Mouse (Mus musculus): ENCODE measurements around the gene Mmp23. TPM values are rescaled to one million over a fixed set of nuclear protein-coding genes. Genes with fewer than 3 reads are reported as not detected.
A peak's percentile ranks its signal among the peaks of the same experiment; 100 is the strongest.
"Not testable (repeated sequence)": the region's sequence is repeated elsewhere in the genome, so short reads cannot be mapped to it uniquely, and the experiment has no call there.

Gene Mmp23
- polyA plus RNA-seq, 1 experiment from 2014 or later = 2.5 TPM

DNA sequence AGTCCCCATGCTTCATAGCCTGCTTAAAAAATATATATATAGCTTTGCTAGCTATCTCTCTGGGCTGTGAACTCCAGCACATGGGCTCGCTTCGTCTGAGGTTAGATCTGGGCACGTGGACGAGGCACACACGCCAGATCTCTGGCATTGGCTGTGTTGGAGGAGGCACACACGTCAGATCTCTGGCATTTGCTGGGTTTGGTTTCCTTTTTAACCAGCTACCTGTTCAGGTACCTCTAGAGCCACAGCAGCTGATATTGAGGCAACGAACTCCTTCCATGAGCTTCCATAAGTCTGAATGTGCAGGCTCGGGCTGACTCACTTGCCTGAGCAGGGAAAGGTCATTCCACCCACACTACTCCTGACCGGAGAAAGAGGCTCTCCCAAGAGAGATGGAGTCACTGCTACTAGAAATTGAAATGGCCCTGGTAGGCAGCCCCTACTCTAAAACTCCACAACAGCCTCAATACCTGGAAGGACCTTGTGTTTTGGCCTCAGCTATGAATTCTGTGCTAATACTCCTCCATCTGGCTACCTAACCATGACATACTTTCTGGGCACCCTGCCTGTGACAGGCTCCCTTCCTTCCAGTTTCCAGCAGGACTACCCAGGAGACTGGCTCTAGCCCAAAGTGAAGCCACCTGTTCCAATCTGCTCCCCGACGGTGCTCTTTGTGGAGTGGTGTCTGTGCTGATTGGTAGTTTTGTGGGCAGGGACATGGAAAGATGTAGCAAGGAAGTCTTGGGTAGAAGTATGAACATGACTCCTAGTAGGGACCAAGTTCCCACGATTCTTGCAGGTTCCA, 37.6 kb upstream of the Mmp23 start:
- H3K4me1 ChIP-seq (ENCODE audit: control insufficient read depth, insufficient read depth, low read length) = peaks cover 7% of the 10 kb centered on the region
- no peak overlapping the region for H3K4me2 ChIP-seq (ENCODE audit: low read length)
- peaks cover 7% of the 10 kb centered on the region for H3K27me3 ChIP-seq (ENCODE audit: control insufficient read depth, insufficient read depth, low read length)
- ATAC-seq (ENCODE audit: low FRiP score, low TSS enrichment) (no peak), DNase-seq (no peak)
- 85% methylated on average over 12 of the region's 12 CpGs for WGBS
- H3K36me3 ChIP-seq (ENCODE audit: control insufficient read depth, insufficient read depth, low read length) = no peaks in the 10 kb centered on the region
- H3K9me3 ChIP-seq (ENCODE audit: control insufficient read depth, low read length) = no peaks in the 10 kb centered on the region
- no peak overlapping the region for H3K27ac ChIP-seq (replicated peaks; ENCODE audit: low read depth, low read length)
- no peak overlapping the region for H3K9ac ChIP-seq (replicated peaks; ENCODE audit: low read length)
- H3K4me3 ChIP-seq (replicated peaks; ENCODE audit: low read depth, low read length) = no peak overlapping the region

GRCm38 (mm10) chr4:155687764-155688163, 34.6 kb upstream of the Mmp23 start:
- WGBS = 96% methylated on average over 4 of the region's 4 CpGs
- not testable (repeated sequence) for H3K4me3 ChIP-seq (replicated peaks; ENCODE audit: low read depth, low read length); H3K4me2 ChIP-seq (ENCODE audit: low read length); H3K36me3 ChIP-seq (ENCODE audit: control insufficient read depth, insufficient read depth, low read length); DNase-seq; H3K4me1 ChIP-seq (ENCODE audit: control insufficient read depth, insufficient read depth, low read length); ATAC-seq (ENCODE audit: low FRiP score, low TSS enrichment); H3K27me3 ChIP-seq (ENCODE audit: control insufficient read depth, insufficient read depth, low read length); H3K9ac ChIP-seq (replicated peaks; ENCODE audit: low read length); H3K27ac ChIP-seq (replicated peaks; ENCODE audit: low read depth, low read length); H3K9me3 ChIP-seq (ENCODE audit: control insufficient read depth, low read length)

DNA sequence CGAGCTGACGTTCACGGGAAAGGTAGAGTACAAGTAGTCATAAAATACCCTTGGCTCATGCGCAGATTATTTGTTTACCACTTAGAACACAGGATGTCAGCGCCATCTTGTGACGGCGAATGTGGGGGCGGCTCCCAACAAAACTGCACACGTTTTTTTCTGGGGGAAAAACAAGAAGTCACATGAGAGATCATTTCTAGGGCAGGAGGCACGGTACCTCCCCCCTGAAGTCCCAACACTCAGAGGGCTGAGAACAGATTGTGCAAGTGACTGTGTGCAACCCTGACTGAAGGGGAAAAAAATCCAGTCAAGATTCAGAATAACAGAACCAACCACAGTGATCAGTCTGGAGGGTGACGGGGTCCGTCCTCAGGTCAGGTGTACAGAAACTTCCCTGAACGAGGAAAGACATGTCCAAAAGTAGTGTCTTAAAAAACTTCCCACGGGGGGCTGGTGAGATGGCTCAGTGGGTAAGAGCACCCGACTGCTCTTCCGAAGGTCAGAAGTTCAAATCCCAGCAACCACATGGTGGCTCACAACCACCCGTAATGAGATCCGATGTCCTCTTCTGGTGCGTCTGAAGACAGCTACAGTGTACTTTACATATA, 30.6 kb upstream of the Mmp23 start:
- not testable (repeated sequence) for H3K4me1 ChIP-seq (ENCODE audit: control insufficient read depth, insufficient read depth, low read length); H3K9me3 ChIP-seq (ENCODE audit: control insufficient read depth, low read length); H3K27ac ChIP-seq (replicated peaks; ENCODE audit: low read depth, low read length); H3K9ac ChIP-seq (replicated peaks; ENCODE audit: low read length); H3K36me3 ChIP-seq (ENCODE audit: control insufficient read depth, insufficient read depth, low read length); ATAC-seq (ENCODE audit: low FRiP score, low TSS enrichment); H3K4me3 ChIP-seq (replicated peaks; ENCODE audit: low read depth, low read length); DNase-seq; H3K4me2 ChIP-seq (ENCODE audit: low read length); H3K27me3 ChIP-seq (ENCODE audit: control insufficient read depth, insufficient read depth, low read length)
- WGBS = 92% methylated on average over 15 of the region's 19 CpGs

- 87% methylated on average over 2 of the region's 2 CpGs for WGBS
- ATAC-seq (ENCODE audit: low FRiP score, low TSS enrichment) (no peak), DNase-seq (peak; percentile 23)
- H3K27me3 ChIP-seq (ENCODE audit: control insufficient read depth, insufficient read depth, low read length) = no peaks in the 10 kb centered on the region
- H3K4me2 ChIP-seq (ENCODE audit: low read length) = no peak overlapping the region
- H3K4me1 ChIP-seq (ENCODE audit: control insufficient read depth, insufficient read depth, low read length) = no peaks in the 10 kb centered on the region
- H3K4me3 ChIP-seq (replicated peaks; ENCODE audit: low read depth, low read length) = no peak overlapping the region
- no peak overlapping the region for H3K27ac ChIP-seq (replicated peaks; ENCODE audit: low read depth, low read length)
- H3K36me3 ChIP-seq (ENCODE audit: control insufficient read depth, insufficient read depth, low read length) = no peaks in the 10 kb centered on the region
- H3K9ac ChIP-seq (replicated peaks; ENCODE audit: low read length) = no peak overlapping the region
- no peaks in the 10 kb centered on the region for H3K9me3 ChIP-seq (ENCODE audit: control insufficient read depth, low read length)
Measured at GRCm38 (mm10) chr4:155675991-155676390, 22.8 kb upstream of the Mmp23 start.

DNA sequence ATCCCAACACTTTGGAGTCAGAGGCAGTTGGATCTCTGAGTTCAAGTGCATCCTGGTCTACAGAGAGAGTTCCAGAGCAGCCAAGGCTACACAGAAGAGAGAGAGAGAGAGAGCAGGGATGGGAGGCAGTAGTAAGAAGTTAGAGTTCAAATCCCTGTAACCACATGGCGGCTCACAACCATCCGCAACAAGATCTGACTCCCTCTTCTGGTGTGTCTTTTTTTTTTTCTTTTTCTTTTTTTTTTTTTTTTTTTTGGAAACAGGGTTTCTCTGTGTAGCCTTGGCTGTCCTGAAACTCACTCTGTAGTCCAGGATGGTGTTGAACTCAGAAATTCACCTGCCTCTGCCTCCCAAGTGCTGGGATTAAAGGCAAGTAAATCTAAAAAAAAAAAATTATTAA, 18.9 kb upstream of the Mmp23 start:
- H3K9me3 ChIP-seq (ENCODE audit: control insufficient read depth, low read length) = no peaks in the 10 kb centered on the region
- H3K4me1 ChIP-seq (ENCODE audit: control insufficient read depth, insufficient read depth, low read length) = peaks cover 7% of the 10 kb centered on the region; the same call in 1 of the 2 replicates
- H3K4me2 ChIP-seq (ENCODE audit: low read length) = no peak overlapping the region
- no peak for DNase-seq
- WGBS = 69% methylated on average over 2 of the region's 2 CpGs
- no peaks in the 10 kb centered on the region for H3K27me3 ChIP-seq (ENCODE audit: control insufficient read depth, insufficient read depth, low read length)
- ATAC-seq (ENCODE audit: low FRiP score, low TSS enrichment) = no peak
- H3K36me3 ChIP-seq (ENCODE audit: control insufficient read depth, insufficient read depth, low read length) = no peaks in the 10 kb centered on the region
- H3K9ac ChIP-seq (replicated peaks; ENCODE audit: low read length) = no peak overlapping the region
- H3K4me3 ChIP-seq (replicated peaks; ENCODE audit: low read depth, low read length) = no peak overlapping the region
- no peak overlapping the region for H3K27ac ChIP-seq (replicated peaks; ENCODE audit: low read depth, low read length)

DNA sequence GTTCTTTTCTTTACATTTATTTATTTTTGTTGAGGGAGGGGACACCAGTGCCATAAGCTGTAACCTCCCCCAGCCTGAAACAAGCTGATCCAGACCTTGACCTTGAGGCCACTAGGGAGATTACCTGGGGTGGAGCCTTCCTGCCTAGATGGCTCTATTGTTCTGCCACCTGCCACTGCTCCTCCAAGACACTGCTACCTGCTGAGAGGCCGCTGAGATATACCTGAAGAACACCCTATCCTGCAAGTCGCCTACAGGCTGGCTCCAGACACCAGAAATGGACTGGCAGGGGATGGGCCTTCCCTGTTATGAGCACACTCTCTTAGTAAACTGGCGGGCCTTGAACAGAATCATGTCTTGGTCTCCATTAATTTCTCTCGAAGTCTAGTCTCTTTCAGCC, 17.1 kb upstream of the Mmp23 start:
- not testable (repeated sequence) for H3K27ac ChIP-seq (replicated peaks; ENCODE audit: low read depth, low read length); DNase-seq; H3K27me3 ChIP-seq (ENCODE audit: control insufficient read depth, insufficient read depth, low read length); ATAC-seq (ENCODE audit: low FRiP score, low TSS enrichment); H3K4me2 ChIP-seq (ENCODE audit: low read length); H3K9me3 ChIP-seq (ENCODE audit: control insufficient read depth, low read length); H3K4me1 ChIP-seq (ENCODE audit: control insufficient read depth, insufficient read depth, low read length); H3K9ac ChIP-seq (replicated peaks; ENCODE audit: low read length); H3K36me3 ChIP-seq (ENCODE audit: control insufficient read depth, insufficient read depth, low read length)
- H3K4me3 ChIP-seq (replicated peaks; ENCODE audit: low read depth, low read length) = 0 out of 2 replicates have a peak overlapping the region, but pooled peaks have one; percentile 80
- 60% methylated on average over 4 of the region's 4 CpGs for WGBS

GRCm38 (mm10) chr4:155669598-155670075, 16.5 kb upstream of the Mmp23 start:
- H3K9me3 ChIP-seq (ENCODE audit: control insufficient read depth, low read length) = no peaks in the 10 kb centered on the region
- H3K4me3 ChIP-seq (replicated peaks; ENCODE audit: low read depth, low read length) = peak overlapping the region; percentile 80
- H3K27ac ChIP-seq (replicated peaks; ENCODE audit: low read depth, low read length) = peak overlapping the region; percentile 79; the same call in 1 of the 2 replicates
- WGBS = 2% methylated on average over 8 of the region's 8 CpGs
- H3K4me1 ChIP-seq (ENCODE audit: control insufficient read depth, insufficient read depth, low read length) = peaks cover 7% of the 10 kb centered on the region; the same call in 1 of the 2 replicates
- peak overlapping the region; percentile 89 for H3K4me2 ChIP-seq (ENCODE audit: low read length)
- H3K9ac ChIP-seq (replicated peaks; ENCODE audit: low read length) = peak overlapping the region; percentile 89; the same call in 1 of the 2 replicates
- no peaks in the 10 kb centered on the region for H3K27me3 ChIP-seq (ENCODE audit: control insufficient read depth, insufficient read depth, low read length)
- DNase-seq (no peak), ATAC-seq (ENCODE audit: low FRiP score, low TSS enrichment) (peak; percentile 38; the same call in 1 of the 2 replicates)
- peaks cover 12% of the 10 kb centered on the region for H3K36me3 ChIP-seq (ENCODE audit: control insufficient read depth, insufficient read depth, low read length)

GRCm38 (mm10) chr4:155668689-155669597, 15.8 kb upstream of the Mmp23 start, which contains the start of gene Mib2:
Gene Mib2, minus strand, starts transcription at chr4:155669198.
- peak within 1 kb of the TSS; percentile 89 for H3K9ac ChIP-seq (replicated peaks; ENCODE audit: low read length)
- H3K4me1 ChIP-seq (ENCODE audit: control insufficient read depth, insufficient read depth, low read length) = peaks cover 7% of the 10 kb centered on the region; the same call in 1 of the 2 replicates
- DNase-seq (peak; percentile 99), ATAC-seq (ENCODE audit: low FRiP score, low TSS enrichment) (peak; percentile 98)
- H3K9me3 ChIP-seq (ENCODE audit: control insufficient read depth, low read length) = no peaks in the 10 kb centered on the region
- no peaks in the 10 kb centered on the region for H3K27me3 ChIP-seq (ENCODE audit: control insufficient read depth, insufficient read depth, low read length)
- H3K4me3 ChIP-seq (replicated peaks; ENCODE audit: low read depth, low read length) = peak within 1 kb of the TSS; percentile 80
- H3K27ac ChIP-seq (replicated peaks; ENCODE audit: low read depth, low read length) = peak within 1 kb of the TSS; percentile 79
- under 1% methylated on average over 73 of the region's 73 CpGs for WGBS
- peak within 1 kb of the TSS; percentile 89 for H3K4me2 ChIP-seq (ENCODE audit: low read length)
- H3K36me3 ChIP-seq (ENCODE audit: control insufficient read depth, insufficient read depth, low read length) = peaks cover 12% of the 10 kb centered on the region

All from midbrain, embryonic 14.5 days (tissue).